Mouse (Mus musculus) hindbrain, embryonic 14.5 days (tissue): Measurements from ENCODE around the gene Fosl1. TPM values are rescaled to one million over a fixed set of nuclear protein-coding genes. Genes with fewer than 3 reads are reported as not detected.

Experiments used
- ATAC-seq: fragments of 200-750 bp; cut with Nextera tagmentation; 2 replicates; pipeline ENCODE4 v1.8.0; 2017; ENCODE audit warnings: moderate number of reproducible peaks, mild to moderate bottlenecking, moderate TSS enrichment, moderate library complexity; ENCODE audit not compliant: low FRiP score
- DNase-seq: peaks from one replicate; pipeline ENCODE4 v3.0.0-alpha.2; 2015; ENCODE audit warnings: low spot score
- H3K27ac ChIP-seq: fragments of 300-500 bp; sonication (generic); 2 replicates; pipeline ENCODE4 v1.5.1; 2014; ENCODE audit warnings: mild to moderate bottlenecking, moderate library complexity
- H3K27me3 ChIP-seq: fragments of 300-500 bp; sonication (generic); 2 replicates; pipeline ENCODE4 v1.6.1; 2014; ENCODE audit warnings: mild to moderate bottlenecking, low read length, mixed read lengths; ENCODE audit not compliant: control insufficient read depth, insufficient read depth
- H3K36me3 ChIP-seq: fragments of 300-500 bp; sonication (generic); replicated peaks from 2 replicates; pipeline ENCODE4 v1.6.1; 2014; ENCODE audit not compliant: control insufficient read depth, insufficient read depth
- H3K4me1 ChIP-seq: fragments of 300-500 bp; sonication (generic); replicated peaks from 2 replicates; pipeline ENCODE4 v1.6.1; 2014; ENCODE audit warnings: antibody characterized with exemption, low read length, mixed read lengths; ENCODE audit not compliant: control insufficient read depth, insufficient read depth
- H3K4me2 ChIP-seq: fragments of 300-500 bp; sonication (generic); replicated peaks from 2 replicates; pipeline ENCODE4 v1.6.1; 2014; ENCODE audit warnings: mild to moderate bottlenecking, moderate library complexity
- H3K4me3 ChIP-seq: fragments of 300-500 bp; sonication (generic); replicated peaks from 2 replicates; pipeline ENCODE4 v1.5.1; 2014; ENCODE audit warnings: mild to moderate bottlenecking, low read length
- H3K9ac ChIP-seq: fragments of 300-500 bp; sonication (generic); 2 replicates; pipeline ENCODE4 v1.6.1; 2014
- H3K9me3 ChIP-seq: fragments of 300-500 bp; sonication (generic); 2 replicates; pipeline ENCODE4 v1.6.1; 2016; ENCODE audit warnings: low read length; ENCODE audit not compliant: control insufficient read depth
- WGBS: fragments of 180-500 bp; shearing (Covaris S2); extraction: QIAGEN DNeasy Blood & Tissue Kit; methylation state at CpG from one replicate; pipeline ENCODE4 v1.1.7; 2014; 5-methylcytosine and 5-hydroxymethylcytosine counted together
- polyA plus RNA-seq: library from polyadenylated mRNA; unstranded; fragments of >200 nt; fragmentation: Nextera tagmentation; extraction: Ambion mirVana; gene quantifications from 2 replicates; pipeline ENCODE4 v1.2.1, GENCODE M21; 2014

Fosl1 gene
- polyA plus RNA-seq, 1 experiment from 2014 or later, result not detected

GRCm38 (mm10) chr19:5496052-5496370, 48.7 kb downstream of the Fosl1 start:
- Histone ChIP-seq H3K4me3 (no peak overlapping the region), H3K27ac (no peak overlapping the region), H3K27me3 (no peaks in the 10 kb centered on the region), H3K4me1 (peaks cover 12% of the 10 kb centered on the region; the same call in 1 of the 2 replicates), H3K9me3 (no peaks in the 10 kb centered on the region), H3K36me3 (peaks cover 74% of the 10 kb centered on the region), H3K9ac (no peak overlapping the region), H3K4me2 (no peak overlapping the region)
- 86% methylated on average over 16 of the region's 16 CpGs for WGBS
- DNase-seq (no peak), ATAC-seq (no peak)

GRCm38 (mm10) chr19:5500330-5500875, 53.1 kb downstream of the Fosl1 start:
- ATAC-seq (no peak), DNase-seq (no peak)
- Histone ChIP-seq H3K9ac (no peak overlapping the region), H3K36me3 (peaks cover 50% of the 10 kb centered on the region), H3K4me2 (no peak overlapping the region), H3K4me1 (no peaks in the 10 kb centered on the region), H3K4me3 (no peak overlapping the region), H3K9me3 (no peaks in the 10 kb centered on the region), H3K27ac (no peak overlapping the region), H3K27me3 (no peaks in the 10 kb centered on the region)
- WGBS, result 93% methylated on average over 2 of the region's 2 CpGs

DNA sequence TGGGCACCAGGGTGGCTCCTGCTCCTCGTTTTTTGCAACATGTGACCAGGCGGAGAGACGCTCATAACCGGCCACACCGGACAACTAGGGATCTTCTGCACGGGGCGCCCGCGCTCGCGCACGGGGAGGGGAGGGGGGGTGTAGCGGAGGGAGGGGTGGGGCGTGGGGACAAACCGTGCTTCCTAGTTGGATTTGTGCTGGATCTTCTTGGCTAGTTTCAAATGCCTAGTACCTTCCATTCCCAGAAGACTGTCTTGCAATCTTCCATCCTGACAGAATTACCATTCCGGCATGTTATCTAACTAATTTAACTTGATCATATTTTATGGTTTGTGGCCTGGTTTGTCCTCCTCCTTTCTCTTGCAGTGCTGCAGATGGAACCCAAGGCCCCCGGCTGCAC, 56.3 kb downstream of the Fosl1 start, which contains the start of gene 1700020D05Rik:
Gene 1700020D05Rik, minus strand, starts transcription at position 101 of the 400 bp plus-strand sequence.
- DNase-seq (no peak), ATAC-seq (no peak)
- Histone ChIP-seq H3K4me1 (no peaks in the 10 kb centered on the region), H3K9ac (no peak within 1 kb of the TSS), H3K4me3 (no peak within 1 kb of the TSS), H3K27ac (no peak within 1 kb of the TSS), H3K4me2 (no peak within 1 kb of the TSS), H3K9me3 (no peaks in the 10 kb centered on the region), H3K27me3 (no peaks in the 10 kb centered on the region), H3K36me3 (peaks cover 19% of the 10 kb centered on the region)
- WGBS, result 67% methylated on average over 17 of the region's 17 CpGs

Other genes starting within 250 kb of the Fosl1 start
- gene Pacs1, start 174.4 kb upstream of the Fosl1 start, polyA plus RNA-seq, result 54.3 and 59.7 TPM in 2 replicates
- gene Sf3b2, start 152.1 kb upstream of the Fosl1 start, polyA plus RNA-seq, result 299 and 305 TPM in 2 replicates
- 34.2 and 39.8 TPM in 2 replicates for gene Gal3st3, start 149.2 kb upstream of the Fosl1 start, polyA plus RNA-seq
- not detected in 2 replicates for gene Catsper1, start 111.8 kb upstream of the Fosl1 start, polyA plus RNA-seq
- gene Cst6, start 98.0 kb upstream of the Fosl1 start, polyA plus RNA-seq, result 11.2 and 12.2 TPM in 2 replicates
- 35.0 and 37.2 TPM in 2 replicates for gene Eif1ad, start 80.8 kb upstream of the Fosl1 start, polyA plus RNA-seq
- gene Banf1, start 80.4 kb upstream of the Fosl1 start, polyA plus RNA-seq, result 308 and 323 TPM in 2 replicates
- 53.3 and 57.3 TPM in 2 replicates for gene Sart1, start 58.8 kb upstream of the Fosl1 start, polyA plus RNA-seq
- not detected in 2 replicates for gene Tsga10ip, start 45.0 kb upstream of the Fosl1 start, polyA plus RNA-seq
- 237 and 253 TPM in 2 replicates for gene Drap1, start 22.6 kb upstream of the Fosl1 start, polyA plus RNA-seq
- gene AI837181, start 22.4 kb upstream of the Fosl1 start, polyA plus RNA-seq, result 61.3 and 66.0 TPM in 2 replicates
- gene Ccdc85b, start 10.3 kb downstream of the Fosl1 start, polyA plus RNA-seq, result 10.4 and 10.9 TPM in 2 replicates
- 145 and 151 TPM in 2 replicates for gene Fibp, start 13.1 kb downstream of the Fosl1 start, polyA plus RNA-seq
- 4.2 and 5.4 TPM in 2 replicates for gene Ctsw, start 21.0 kb downstream of the Fosl1 start, polyA plus RNA-seq
- 37.8 and 41.1 TPM in 2 replicates for gene Efemp2, start 26.4 kb downstream of the Fosl1 start, polyA plus RNA-seq
- gene Mus81, start 40.9 kb downstream of the Fosl1 start, polyA plus RNA-seq, result 40.0 and 41.7 TPM in 2 replicates
- gene Cfl1, start 42.9 kb downstream of the Fosl1 start, polyA plus RNA-seq, result 3,620 and 3,763 TPM in 2 replicates
- gene 1700020D05Rik, start 56.2 kb downstream of the Fosl1 start, polyA plus RNA-seq, result 0.21 and 0.58 TPM in 2 replicates
- 87.1 and 96.5 TPM in 2 replicates for gene Snx32, start 63.0 kb downstream of the Fosl1 start, polyA plus RNA-seq
- 0.07 and 0.15 TPM in 2 replicates for gene Ovol1, start 113.1 kb downstream of the Fosl1 start, polyA plus RNA-seq
- gene Ap5b1, start 120.5 kb downstream of the Fosl1 start, polyA plus RNA-seq, result 3.8 and 4.0 TPM in 2 replicates
- 55.1 and 55.3 TPM in 2 replicates for gene Rnaseh2c, start 154.3 kb downstream of the Fosl1 start, polyA plus RNA-seq
- 38.4 and 41.0 TPM in 2 replicates for gene Kat5, start 162.7 kb downstream of the Fosl1 start, polyA plus RNA-seq
- gene Rela, start 189.9 kb downstream of the Fosl1 start, polyA plus RNA-seq, result 30.2 and 31.0 TPM in 2 replicates
- 12.7 and 16.2 TPM in 2 replicates for gene Sipa1, start 216.2 kb downstream of the Fosl1 start, polyA plus RNA-seq
- 11.4 and 11.5 TPM in 2 replicates for gene Map3k11, start 241.2 kb downstream of the Fosl1 start, polyA plus RNA-seq
- gene Pcnx3, start 241.4 kb downstream of the Fosl1 start, polyA plus RNA-seq, result 28.3 and 32.1 TPM in 2 replicates